Mouse (Mus musculus): ENCODE results near the gene Gbe1.

The Gbe1 gene

GRCm38 (mm10) chr16:70353058-70353457 lies 39.3 kb downstream of the Gbe1 start:
- in situ Hi-C loops (cut with MboI, MseI): no loop called here

- in situ Hi-C loops (cut with MboI, MseI): no loop called here
Observed at GRCm38 (mm10) chr16:70358326-70358725, 44.6 kb downstream of the Gbe1 start.

- in situ Hi-C loops (cut with MboI, MseI): no loop called here
Observed at GRCm38 (mm10) chr16:70365229-70365628, 51.5 kb downstream of the Gbe1 start.

GRCm38 (mm10) chr16:70381045-70381444 lies 67.3 kb downstream of the Gbe1 start:
- in situ Hi-C loops (cut with MboI, MseI): no loop called here

- in situ Hi-C loops (cut with MboI, MseI): no loop called here
Observed at GRCm38 (mm10) chr16:70385494-70385893, 71.7 kb downstream of the Gbe1 start.

- in situ Hi-C loops (cut with MboI, MseI): no loop called here
Observed at GRCm38 (mm10) chr16:70387385-70387784, 73.6 kb downstream of the Gbe1 start.

- in situ Hi-C loops (cut with MboI, MseI): no loop called here
Observed at GRCm38 (mm10) chr16:70395276-70395675, 81.5 kb downstream of the Gbe1 start.

GRCm38 (mm10) chr16:70407780-70408179 lies 94.0 kb downstream of the Gbe1 start:
- in situ Hi-C loops (cut with MboI, MseI): no loop called here

GRCm38 (mm10) chr16:70421077-70421476 lies 107.3 kb downstream of the Gbe1 start:
- in situ Hi-C loops (cut with MboI, MseI): loop anchor here (5.0 kb wide), 1 partner anchor 74 kb away; no protein-coding TSS in a partner anchor

- in situ Hi-C loops (cut with MboI, MseI): no loop called here
Observed at GRCm38 (mm10) chr16:70449520-70449919, 135.8 kb downstream of the Gbe1 start.

- in situ Hi-C loops (cut with MboI, MseI): no loop called here
Observed at GRCm38 (mm10) chr16:70475583-70475982, 161.8 kb downstream of the Gbe1 start.

GRCm38 (mm10) chr16:70476161-70476560 lies 162.4 kb downstream of the Gbe1 start:
- in situ Hi-C loops (cut with MboI, MseI): no loop called here

GRCm38 (mm10) chr16:70480494-70480893 lies 166.7 kb downstream of the Gbe1 start:
- in situ Hi-C loops (cut with MboI, MseI): no loop called here

- in situ Hi-C loops (cut with MboI, MseI): no loop called here
Observed at GRCm38 (mm10) chr16:70506457-70506856, 192.7 kb downstream of the Gbe1 start.

GRCm38 (mm10) chr16:70510938-70511337 lies 197.2 kb downstream of the Gbe1 start:
- in situ Hi-C loops (cut with MboI, MseI): no loop called here

- in situ Hi-C loops (cut with MboI, MseI): no loop called here
Observed at GRCm38 (mm10) chr16:70522861-70523260, 209.1 kb downstream of the Gbe1 start.

- in situ Hi-C loops (cut with MboI, MseI): no loop called here
Observed at GRCm38 (mm10) chr16:70523566-70523965, 209.8 kb downstream of the Gbe1 start.

GRCm38 (mm10) chr16:70524273-70524672 lies 210.5 kb downstream of the Gbe1 start:
- in situ Hi-C loops (cut with MboI, MseI): no loop called here

GRCm38 (mm10) chr16:70527224-70527623 lies 213.5 kb downstream of the Gbe1 start:
- in situ Hi-C loops (cut with MboI, MseI): no loop called here

GRCm38 (mm10) chr16:70535224-70535623 lies 221.5 kb downstream of the Gbe1 start:
- in situ Hi-C loops (cut with MboI, MseI): no loop called here

GRCm38 (mm10) chr16:70550835-70551234 lies 237.1 kb downstream of the Gbe1 start:
- in situ Hi-C loops (cut with MboI, MseI): no loop called here

- in situ Hi-C loops (cut with MboI, MseI): no loop called here
Observed at GRCm38 (mm10) chr16:70561635-70562348, 248.0 kb downstream of the Gbe1 start.

- in situ Hi-C loops (cut with MboI, MseI): no loop called here
Observed at GRCm38 (mm10) chr16:70562574-70562973, 248.8 kb downstream of the Gbe1 start.

- in situ Hi-C loops (cut with MboI, MseI): no loop called here
Observed at GRCm38 (mm10) chr16:70563456-70563855, 249.7 kb downstream of the Gbe1 start.

All from regulatory T cell (primary cell).